Mouse (Mus musculus) G1E (cell line): Measurements from ENCODE around the gene G6pc.

Experiments used
- CTCF ChIP-seq: IDR thresholded peaks from 2 replicates; pipeline ENCODE4 v1.5.1; 2012; ENCODE audit warnings: low read depth, low read length, inconsistent platforms, mixed read lengths
- POLR2AphosphoS5 ChIP-seq: IDR thresholded peaks from 2 replicates; pipeline ENCODE4 v1.6.1; 2012; ENCODE audit warnings: low read depth, low read length, inconsistent platforms; ENCODE audit not compliant: insufficient replicate concordance

DNA sequence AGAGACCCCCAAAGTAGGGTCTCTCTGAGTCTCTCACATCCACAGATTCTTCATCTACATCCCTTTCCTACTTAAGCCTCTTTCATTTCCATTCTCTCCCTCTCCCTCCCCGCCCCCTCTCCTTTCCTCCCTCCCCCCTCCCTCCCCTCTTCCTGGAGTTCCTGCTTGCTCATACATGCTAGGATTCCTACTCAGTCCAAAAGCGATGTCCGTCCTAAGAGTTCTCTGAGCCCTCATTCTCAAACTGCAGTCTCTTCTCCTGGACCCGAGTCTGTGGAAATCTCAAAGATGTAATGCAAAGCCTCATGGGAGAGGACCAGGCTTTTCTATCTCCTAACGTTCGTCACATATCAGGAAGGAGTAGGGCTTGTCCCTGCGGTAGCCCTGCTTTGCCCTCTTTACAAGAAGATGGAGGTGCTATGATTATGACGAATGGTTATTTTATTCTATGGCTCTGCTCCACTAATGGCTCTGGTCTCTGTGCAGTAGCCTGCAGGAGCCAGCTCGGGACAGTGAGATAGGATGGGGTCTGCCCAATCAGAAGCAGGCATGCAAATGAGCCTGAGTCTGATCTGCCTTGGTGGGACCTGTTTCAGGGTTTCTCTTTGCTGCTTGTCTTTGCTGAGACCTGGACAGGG lies 29.1 kb upstream of the G6pc start:
- TF ChIP-seq CTCF (no peak), POLR2AphosphoS5 (no peak)
